Mouse (Mus musculus) midbrain, embryonic 15.5 days (tissue): Measurements from ENCODE around the gene Zbtb25. TPM values are rescaled to one million over a fixed set of nuclear protein-coding genes. Genes with fewer than 3 reads are reported as not detected.

Experiments used
- ATAC-seq: fragments of 200-750 bp; cut with Nextera tagmentation; replicated peaks from 2 replicates; pipeline ENCODE4 v1.8.0; 2017; ENCODE audit warnings: moderate TSS enrichment
- H3K27ac ChIP-seq: fragments of 300-500 bp; sonication (generic); 2 replicates; pipeline ENCODE4 v1.5.1; 2015; ENCODE audit warnings: mild to moderate bottlenecking, inconsistent platforms
- H3K27me3 ChIP-seq: fragments of 300-500 bp; sonication (generic); replicated peaks from 2 replicates; pipeline ENCODE4 v1.6.1; 2015; ENCODE audit warnings: inconsistent platforms
- H3K36me3 ChIP-seq: fragments of 300-500 bp; sonication (generic); replicated peaks from 2 replicates; pipeline ENCODE4 v1.6.1; 2015; ENCODE audit warnings: inconsistent platforms
- H3K4me1 ChIP-seq: fragments of 300-500 bp; sonication (generic); 2 replicates; pipeline ENCODE4 v1.6.1; 2015; ENCODE audit warnings: inconsistent platforms
- H3K4me2 ChIP-seq: fragments of 300-500 bp; sonication (generic); 2 replicates; pipeline ENCODE4 v1.6.1; 2015; ENCODE audit warnings: inconsistent platforms, mild to moderate bottlenecking, moderate library complexity
- H3K4me3 ChIP-seq: fragments of 300-500 bp; sonication (generic); 2 replicates; pipeline ENCODE4 v1.5.1; 2015; ENCODE audit warnings: mild to moderate bottlenecking, inconsistent platforms
- H3K9ac ChIP-seq: fragments of 300-500 bp; sonication (generic); 2 replicates; pipeline ENCODE4 v1.6.1; 2015; ENCODE audit warnings: mild to moderate bottlenecking, inconsistent platforms
- H3K9me3 ChIP-seq: fragments of 300-500 bp; sonication (generic); 2 replicates; pipeline ENCODE4 v1.6.1; 2016; ENCODE audit warnings: inconsistent platforms
- WGBS: fragments of 180-500 bp; shearing (Covaris S2); methylation state at CpG from one replicate; pipeline ENCODE4 v1.1.7; 2015; ENCODE audit warnings: mixed read lengths; 5-methylcytosine and 5-hydroxymethylcytosine counted together
- polyA plus RNA-seq: library from polyadenylated mRNA; unstranded; fragments of >200 nt; fragmentation: Nextera tagmentation; extraction: Ambion mirVana; gene quantifications from 2 replicates; pipeline ENCODE4 v1.2.1, GENCODE M21; 2015

Zbtb25 gene
- polyA plus RNA-seq, 1 experiment from 2014 or later, result 15.1 TPM

- Histone ChIP-seq H3K4me2 (no peak overlapping the region), H3K9me3 (no peaks in the 10 kb centered on the region), H3K4me3 (no peak overlapping the region), H3K27me3 (no peaks in the 10 kb centered on the region), H3K9ac (no peak overlapping the region), H3K27ac (0 out of 2 replicates have a peak overlapping the region, but pooled peaks have one; percentile 45), H3K36me3 (0 out of 2 replicates have a peak, but pooled peaks cover 2% of the 10 kb centered on the region), H3K4me1 (peaks cover 10% of the 10 kb centered on the region; the same call in 1 of the 2 replicates)
- WGBS, result 91% methylated on average over 11 of the region's 11 CpGs
- no peak for ATAC-seq
These were observed 65.9 kb downstream of the Zbtb25 start for GRCm38 (mm10) chr12:76303474-76303873.

DNA sequence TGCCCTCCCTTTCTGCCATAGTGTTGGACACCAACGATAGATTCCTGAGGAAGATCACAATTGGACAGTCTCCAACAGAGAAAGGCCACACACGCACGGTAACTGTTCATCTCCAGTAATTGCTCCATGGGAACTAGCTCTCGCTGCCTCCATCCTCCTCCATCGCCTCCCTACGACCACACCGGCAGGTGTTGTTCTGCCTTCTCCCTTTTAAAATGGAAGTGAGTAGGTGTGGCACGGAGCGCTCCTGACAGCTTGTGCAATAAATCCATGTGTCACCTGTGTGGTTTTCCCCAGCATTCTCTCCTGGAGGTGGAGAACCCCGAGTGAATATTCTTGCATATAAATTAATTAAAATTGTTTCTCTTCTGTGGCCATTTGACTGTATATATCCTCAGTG is 69.0 kb downstream of the Zbtb25 start:
- Histone ChIP-seq H3K4me3 (no peak overlapping the region), H3K4me2 (no peak overlapping the region), H3K9me3 (no peaks in the 10 kb centered on the region), H3K9ac (no peak overlapping the region), H3K4me1 (no peaks in the 10 kb centered on the region), H3K27me3 (no peaks in the 10 kb centered on the region), H3K27ac (no peak overlapping the region), H3K36me3 (peaks cover 6% of the 10 kb centered on the region; the same call in 1 of the 2 replicates)
- no peak for ATAC-seq
- 88% methylated on average over 10 of the region's 10 CpGs for WGBS

- 94% methylated on average over 9 of the region's 9 CpGs for WGBS
- Histone ChIP-seq H3K36me3 (peaks cover 6% of the 10 kb centered on the region; the same call in 1 of the 2 replicates), H3K4me3 (no peak overlapping the region), H3K27ac (no peak overlapping the region), H3K9ac (no peak overlapping the region), H3K4me1 (no peaks in the 10 kb centered on the region), H3K4me2 (no peak overlapping the region), H3K9me3 (no peaks in the 10 kb centered on the region), H3K27me3 (no peaks in the 10 kb centered on the region)
- ATAC-seq, result no peak
These were observed 70.0 kb downstream of the Zbtb25 start for GRCm38 (mm10) chr12:76299361-76299906.

DNA sequence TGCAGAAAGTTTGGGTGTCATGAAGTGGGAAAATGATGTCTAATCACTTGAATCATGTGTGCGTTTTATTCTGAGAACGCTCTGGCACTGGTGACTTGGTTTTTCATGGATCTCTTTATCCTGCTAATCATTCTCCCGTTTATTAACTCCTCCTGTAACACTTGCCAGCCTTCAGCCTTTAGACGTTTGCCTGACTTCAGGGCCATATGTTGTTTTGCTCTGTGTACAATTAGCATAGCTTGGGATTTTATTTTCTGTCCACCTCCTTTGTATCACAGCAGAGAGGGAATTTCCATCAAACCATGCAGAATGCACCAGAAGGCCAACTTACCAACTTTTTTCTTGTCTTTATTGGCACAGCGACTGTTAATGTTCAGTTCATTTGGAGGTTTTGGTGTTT is 71.6 kb downstream of the Zbtb25 start:
- Histone ChIP-seq H3K4me3 (no peak overlapping the region), H3K9me3 (no peaks in the 10 kb centered on the region), H3K9ac (no peak overlapping the region), H3K27ac (no peak overlapping the region), H3K4me2 (no peak overlapping the region), H3K27me3 (no peaks in the 10 kb centered on the region), H3K36me3 (peaks cover 6% of the 10 kb centered on the region; the same call in 1 of the 2 replicates), H3K4me1 (no peaks in the 10 kb centered on the region)
- no peak for ATAC-seq
- 81% methylated on average over 5 of the region's 5 CpGs for WGBS

Other genes starting within 250 kb of the Zbtb25 start
- gene Esr2, start 192.3 kb downstream of the Zbtb25 start, polyA plus RNA-seq, result 0.29 and 0.39 TPM in 2 replicates
- gene Tex21, start 122.9 kb downstream of the Zbtb25 start, polyA plus RNA-seq, result not detected in 2 replicates
- 30.7 and 31.2 TPM in 2 replicates for gene Mthfd1, start 114.3 kb downstream of the Zbtb25 start, polyA plus RNA-seq
- gene Akap5, start 44.7 kb downstream of the Zbtb25 start, polyA plus RNA-seq, result 9.8 and 10.3 TPM in 2 replicates
- 3.4 and 3.5 TPM in 2 replicates for gene Zbtb1, start 664 bp upstream of the Zbtb25 start, polyA plus RNA-seq
- gene Hspa2, start 34.6 kb upstream of the Zbtb25 start, polyA plus RNA-seq, result 5.5 and 5.6 TPM in 2 replicates
- 0.73 and 1.0 TPM in 2 replicates for gene Ppp1r36, start 47.9 kb upstream of the Zbtb25 start, polyA plus RNA-seq
- gene Plekhg3, start 161.3 kb upstream of the Zbtb25 start, polyA plus RNA-seq, result 1.3 and 1.4 TPM in 2 replicates